Mouse (Mus musculus) neutrophil, adult 5-6 weeks (primary cell): ENCODE measurements around the gene Ssr2. TPM values are rescaled to one million over a fixed set of nuclear protein-coding genes. Genes with fewer than 3 reads are reported as not detected.

Experiments
- ATAC-seq: fragments of 151-379, 151-347 bp; 2 replicates; pipeline ENCODE4 v1.8.0; 2017; ENCODE audit warnings: mild to moderate bottlenecking, moderate TSS enrichment; ENCODE audit not compliant: insufficient number of reproducible peaks, poor library complexity, low FRiP score, severe bottlenecking; ENCODE audit errors: extremely low read depth
- total RNA-seq: library from RNA; stranded (forward); fragments of 200-1000 nt; gene quantifications from 2 replicates; pipeline ENCODE4 v1.2.3, GENCODE M21; 2017

Gene Ssr2
- total RNA-seq, 1 experiment from 2014 or later = 21.5 TPM

DNA sequence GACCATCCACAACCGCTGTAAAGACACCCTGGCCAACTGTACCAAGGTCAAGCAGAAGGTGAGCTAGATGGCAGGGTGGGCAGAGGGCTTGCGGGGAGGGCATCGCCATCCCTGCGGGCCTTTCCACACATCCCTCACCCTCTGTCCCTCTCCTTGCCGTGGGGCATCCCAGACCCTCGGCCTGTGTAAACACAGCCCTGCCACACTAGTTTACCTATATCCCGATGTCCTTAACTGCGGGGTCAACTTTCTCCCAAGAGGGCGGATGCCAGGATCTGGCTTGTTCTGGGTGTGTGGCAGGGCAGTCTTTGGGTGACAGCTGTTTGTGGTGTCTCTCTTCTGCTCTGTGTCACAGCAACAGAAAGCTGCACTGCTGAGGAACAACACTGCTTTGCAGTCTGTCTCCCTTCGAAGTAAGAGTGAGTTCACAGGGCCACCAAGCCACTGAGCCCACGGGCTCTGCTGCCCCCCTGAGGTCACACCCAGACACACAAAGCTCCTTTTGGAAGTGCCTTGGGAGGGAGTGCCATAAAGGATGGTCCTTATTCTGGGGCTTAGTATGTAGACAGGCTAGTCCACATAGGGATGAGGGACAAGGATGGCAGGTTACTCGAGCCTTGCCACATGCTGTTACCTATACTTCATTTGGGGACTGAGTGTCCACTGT is 56.4 kb downstream of the Ssr2 start:
- ATAC-seq = peak; percentile 36; the same call in 1 of the 2 replicates

DNA sequence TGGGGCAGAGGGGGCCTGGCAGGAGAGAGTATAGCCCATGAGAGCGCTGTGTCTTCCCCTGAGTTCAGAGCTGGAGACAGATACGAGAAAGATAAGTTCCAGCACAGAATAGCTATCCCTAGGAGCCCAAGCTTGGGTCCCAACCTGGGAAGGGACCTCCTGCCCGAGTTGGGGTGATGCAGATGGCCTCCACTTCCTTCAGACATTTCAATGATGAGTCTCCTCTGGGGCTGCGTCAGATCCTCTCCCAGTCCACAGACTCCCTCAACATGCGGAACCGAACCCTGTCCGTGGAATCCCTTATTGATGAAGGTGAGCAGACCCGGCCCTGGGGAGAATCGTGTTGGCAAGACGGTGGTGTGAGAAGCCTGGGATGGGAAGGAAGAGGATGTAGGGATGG is 57.4 kb downstream of the Ssr2 start:
- no peak for ATAC-seq

DNA sequence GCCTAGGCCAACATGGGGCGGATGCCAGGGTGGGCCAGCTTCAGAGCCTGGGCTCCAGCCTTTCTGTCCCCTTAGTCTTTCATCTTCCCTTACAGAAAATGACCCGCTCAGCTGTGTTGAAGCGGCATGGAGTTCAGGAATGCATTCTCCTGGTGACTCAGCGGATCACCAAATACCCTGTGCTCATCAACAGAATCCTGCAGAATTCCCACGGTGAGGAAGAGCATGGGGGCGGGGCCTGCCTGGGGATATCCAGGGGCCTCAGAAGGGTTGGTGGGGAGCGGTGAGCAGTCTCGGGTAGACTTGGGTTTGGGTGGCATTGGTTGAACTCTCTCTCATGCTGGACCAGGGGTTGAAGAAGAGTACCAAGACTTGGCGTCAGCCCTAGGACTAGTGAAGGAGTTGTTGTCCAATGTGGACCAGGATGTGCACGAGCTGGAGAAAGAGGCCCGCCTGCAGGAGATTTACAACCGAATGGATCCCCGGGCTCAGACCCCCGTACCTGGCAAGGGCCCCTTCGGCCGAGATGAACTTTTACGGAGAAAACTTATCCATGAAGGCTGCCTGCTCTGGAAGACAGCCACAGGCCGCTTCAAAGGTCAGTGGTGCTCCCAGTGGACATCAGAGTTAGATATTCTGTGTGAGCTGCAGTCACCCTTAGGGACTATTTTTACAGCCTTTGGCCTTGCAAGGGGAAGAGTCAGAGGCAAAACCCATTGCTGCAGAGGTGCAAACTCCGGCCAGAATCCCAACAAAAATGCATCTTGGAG is 60.0 kb downstream of the Ssr2 start:
- no peak for ATAC-seq

DNA sequence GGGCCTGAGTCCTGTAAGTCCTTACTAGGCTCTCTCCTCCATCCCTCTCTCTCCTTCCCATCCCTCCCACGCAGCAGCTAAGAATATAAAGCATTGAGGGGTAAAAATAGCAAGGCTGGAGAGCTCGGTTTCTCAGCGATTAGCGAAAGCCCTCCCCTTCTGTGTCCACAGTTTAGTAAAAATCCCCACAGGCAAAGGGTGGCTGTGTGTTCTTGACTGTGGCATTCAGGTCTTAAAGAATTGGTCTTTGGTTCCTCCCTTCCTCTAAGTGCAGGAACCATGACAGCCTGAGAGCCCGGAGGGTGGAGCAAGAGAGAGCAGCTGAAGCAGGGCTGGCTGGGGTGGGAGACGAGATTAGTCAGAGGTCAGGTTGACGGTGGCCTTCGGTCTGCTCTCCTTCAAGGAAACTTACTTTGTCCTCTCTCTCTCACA is 60.9 kb downstream of the Ssr2 start:
- ATAC-seq = no peak

DNA sequence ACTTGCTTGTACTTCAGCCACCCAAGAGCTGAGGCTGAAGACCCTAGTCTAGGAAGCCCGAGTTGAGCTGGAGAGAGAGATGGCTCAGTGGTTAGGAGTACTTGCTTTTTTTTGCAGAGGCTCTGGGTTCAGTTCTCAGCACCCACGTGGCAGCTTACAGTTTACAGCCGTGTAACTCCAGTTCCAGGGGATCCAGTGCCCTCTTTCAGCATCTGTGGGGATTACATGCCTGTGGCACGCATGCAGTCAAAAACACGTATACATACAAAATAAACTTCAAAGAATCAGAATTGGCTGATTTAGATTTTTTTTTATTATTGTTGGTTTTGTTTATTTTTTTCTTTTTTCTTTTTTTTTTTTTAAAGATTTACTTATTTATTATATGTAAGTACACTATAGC is 61.5 kb downstream of the Ssr2 start:
- no peak for ATAC-seq

Other genes with a start within 250 kb of the Ssr2 start
- gene Tmem79, start 239.7 kb upstream of the Ssr2 start, total RNA-seq = 0.61 TPM in 1 of 2 replicates, not detected in the other
- 65.1 and 65.7 TPM in 2 replicates for gene Smg5, start 239.6 kb upstream of the Ssr2 start, total RNA-seq
- 0.49 TPM in 1 of 2 replicates, not detected in the other for gene Paqr6, start 211.3 kb upstream of the Ssr2 start, total RNA-seq
- gene Bglap3, start 203.1 kb upstream of the Ssr2 start, total RNA-seq = not detected in 2 replicates
- not detected in 2 replicates for gene Bglap2, start 197.2 kb upstream of the Ssr2 start, total RNA-seq
- gene Bglap, start 191.4 kb upstream of the Ssr2 start, total RNA-seq = not detected in 2 replicates
- gene Pmf1, start 165.5 kb upstream of the Ssr2 start, total RNA-seq = 21.1 and 22.1 TPM in 2 replicates
- gene Slc25a44, start 150.7 kb upstream of the Ssr2 start, total RNA-seq = 20.9 and 26.2 TPM in 2 replicates
- 161 and 176 TPM in 2 replicates for gene Sema4a, start 114.7 kb upstream of the Ssr2 start, total RNA-seq
- 8.1 and 9.4 TPM in 2 replicates for gene Lmna, start 65.9 kb upstream of the Ssr2 start, total RNA-seq
- gene Mex3a, start 43.5 kb upstream of the Ssr2 start, total RNA-seq = 0.47 and 0.49 TPM in 2 replicates
- gene Rab25, start 27.6 kb upstream of the Ssr2 start, total RNA-seq = 0.47 and 1.1 TPM in 2 replicates
- 66.6 and 68.0 TPM in 2 replicates for gene Lamtor2, start 22.8 kb upstream of the Ssr2 start, total RNA-seq
- gene Ubqln4, start 22.1 kb upstream of the Ssr2 start, total RNA-seq = 25.3 and 26.3 TPM in 2 replicates
- gene Arhgef2, start 30.1 kb downstream of the Ssr2 start, total RNA-seq = 144 and 164 TPM in 2 replicates
- not detected in 2 replicates for gene Rxfp4, start 77.3 kb downstream of the Ssr2 start, total RNA-seq
- gene Khdc4, start 109.9 kb downstream of the Ssr2 start, total RNA-seq = 112 and 135 TPM in 2 replicates
- 53.4 and 56.6 TPM in 2 replicates for gene Rit1, start 141.0 kb downstream of the Ssr2 start, total RNA-seq
- gene Syt11, start 199.3 kb downstream of the Ssr2 start, total RNA-seq = 9.5 and 11.1 TPM in 2 replicates